Mouse (Mus musculus) lung, embryonic 16.5 days (tissue): ENCODE measurements at regions not wholly inside any gene's neighbourhood (a gene's known extent, or its start where the extent isn't known, plus 50 kb on each side); places are given as distances from the start of the nearest gene placed in this dataset.
A peak's percentile ranks its signal among the peaks of the same experiment; 100 is the strongest.

ENCODE experiments used
- ATAC-seq: fragments of 200-750 bp; cut with Nextera tagmentation; 2 replicates; pipeline ENCODE4 v1.8.0; 2017; ENCODE audit warnings: low read depth, mild to moderate bottlenecking, moderate library complexity
- H3K27ac ChIP-seq: fragments of 300-500 bp; sonication (generic); 2 replicates; pipeline ENCODE4 v1.5.1; 2014; ENCODE audit warnings: mild to moderate bottlenecking, control low read depth, low read length
- H3K27me3 ChIP-seq: fragments of 300-500 bp; sonication (generic); 2 replicates; pipeline ENCODE4 v1.6.1; 2014; ENCODE audit warnings: low read depth, low read length, mixed read lengths; ENCODE audit not compliant: control insufficient read depth, insufficient read depth
- H3K36me3 ChIP-seq: fragments of 300-500 bp; sonication (generic); 2 replicates; pipeline ENCODE4 v1.6.1; 2014; ENCODE audit warnings: low read length; ENCODE audit not compliant: control insufficient read depth, insufficient read depth
- H3K4me1 ChIP-seq: fragments of 300-500 bp; sonication (generic); replicated peaks from 2 replicates; pipeline ENCODE4 v1.6.1; 2014; ENCODE audit warnings: low read length, mixed read lengths; ENCODE audit not compliant: control insufficient read depth, insufficient read depth
- H3K4me2 ChIP-seq: fragments of 300-500 bp; sonication (generic); 2 replicates; pipeline ENCODE4 v1.6.1; 2014; ENCODE audit warnings: low read depth, low read length, control low read depth
- H3K4me3 ChIP-seq: fragments of 300-500 bp; sonication (generic); 2 replicates; pipeline ENCODE4 v1.5.1; 2014; ENCODE audit warnings: mild to moderate bottlenecking, low read length, control low read depth
- H3K9ac ChIP-seq: fragments of 300-500 bp; sonication (generic); 2 replicates; pipeline ENCODE4 v1.6.1; 2014; ENCODE audit warnings: low read length, control low read depth
- H3K9me3 ChIP-seq: fragments of 300-500 bp; sonication (generic); 2 replicates; pipeline ENCODE4 v1.6.1; 2016; ENCODE audit warnings: low read length; ENCODE audit not compliant: control insufficient read depth
- WGBS: fragments of 180-500 bp; shearing (Covaris S2); extraction: QIAGEN DNeasy Blood & Tissue Kit; methylation state at CpG from one replicate; pipeline ENCODE4 v1.1.7; 2014; 5-methylcytosine and 5-hydroxymethylcytosine counted together

DNA sequence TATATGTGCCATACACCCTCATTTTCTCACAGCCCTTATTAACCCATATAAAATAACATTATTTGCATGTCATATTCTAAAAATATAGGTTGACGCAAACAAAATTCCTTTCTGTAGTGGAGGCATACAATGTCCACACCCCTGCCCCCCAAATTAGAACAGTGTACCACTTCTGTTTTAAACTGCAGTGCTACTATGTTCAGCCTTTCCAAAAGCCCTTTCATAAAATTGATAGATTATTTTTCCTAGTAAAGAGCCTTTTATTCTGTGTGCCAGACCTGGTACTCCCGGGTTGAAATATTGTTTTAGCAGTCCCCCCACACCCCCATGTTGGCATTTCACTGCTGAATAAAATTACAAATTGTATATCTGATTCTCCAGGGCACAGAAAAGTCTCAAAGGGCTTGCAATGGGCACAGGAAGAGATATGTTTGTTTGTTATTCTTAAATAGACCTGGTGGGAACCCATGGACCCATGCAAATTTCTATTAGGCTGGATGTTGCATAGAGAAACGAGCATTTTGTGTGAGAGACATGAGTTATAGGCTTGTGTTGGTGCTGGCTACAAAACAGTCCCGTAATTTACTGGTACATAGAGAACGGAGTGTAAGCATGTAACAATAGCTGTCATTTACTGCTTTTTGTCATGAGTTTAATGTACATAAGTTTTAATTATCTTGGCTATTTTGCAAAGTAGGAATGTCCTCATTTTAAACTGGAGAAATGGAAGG, 192.4 kb upstream of the Tenm3 start:
- H3K4me1 ChIP-seq = no peaks in the 10 kb centered on the region
- no peak overlapping the region for H3K27ac ChIP-seq
- H3K4me3 ChIP-seq = no peak overlapping the region
- WGBS = 73% methylated on average over 5 of the region's 5 CpGs
- H3K36me3 ChIP-seq = no peaks in the 10 kb centered on the region
- H3K9me3 ChIP-seq = no peaks in the 10 kb centered on the region
- no peak for ATAC-seq
- no peaks in the 10 kb centered on the region for H3K27me3 ChIP-seq
- no peak overlapping the region for H3K9ac ChIP-seq
- no peak overlapping the region for H3K4me2 ChIP-seq

DNA sequence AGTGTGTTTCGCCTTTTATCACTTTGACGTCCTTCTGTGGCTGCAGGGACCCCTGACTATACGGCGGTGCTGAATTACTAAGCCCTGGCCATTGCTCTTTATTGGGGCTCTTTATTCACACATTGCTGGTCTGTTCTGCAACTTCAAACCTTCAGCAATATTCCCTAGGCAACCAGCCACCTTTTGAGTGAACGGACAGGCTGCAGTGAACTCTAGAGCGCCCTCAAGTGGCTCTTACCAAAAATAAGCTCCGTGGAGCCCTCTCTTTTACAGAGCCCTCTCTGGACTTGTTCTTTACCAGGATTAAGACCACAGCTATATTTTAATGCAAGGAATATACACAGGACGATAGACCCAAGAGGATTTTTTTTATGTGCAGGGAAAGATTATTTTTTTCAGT, 191.8 kb upstream of the Tenm3 start:
- H3K4me1 ChIP-seq = no peaks in the 10 kb centered on the region

DNA sequence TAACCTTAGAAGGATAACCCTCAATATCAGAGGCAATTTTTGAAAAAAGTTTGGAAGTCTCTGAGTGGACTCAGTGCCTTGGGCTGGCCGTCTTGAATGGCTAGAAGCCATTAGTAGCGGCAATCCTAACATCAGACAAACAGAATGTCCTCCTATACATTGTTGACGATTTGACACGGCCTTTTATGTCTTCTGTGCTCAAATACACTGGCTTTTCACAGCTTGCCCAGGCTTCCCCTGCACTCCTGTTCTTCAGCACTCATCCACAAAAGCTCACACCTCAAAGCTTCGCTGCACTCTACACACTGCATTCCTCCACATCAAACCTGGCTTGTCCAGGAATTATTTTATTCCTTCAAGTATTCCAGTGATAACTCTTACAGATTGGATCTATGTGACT, 186.5 kb upstream of the Tenm3 start:
- no peaks in the 10 kb centered on the region for H3K36me3 ChIP-seq
- 54% methylated on average over 5 of the region's 5 CpGs for WGBS
- no peak overlapping the region for H3K4me2 ChIP-seq
- no peaks in the 10 kb centered on the region for H3K4me1 ChIP-seq
- no peak overlapping the region for H3K27ac ChIP-seq
- no peaks in the 10 kb centered on the region for H3K9me3 ChIP-seq
- H3K27me3 ChIP-seq = no peaks in the 10 kb centered on the region
- no peak overlapping the region for H3K4me3 ChIP-seq
- ATAC-seq = no peak
- no peak overlapping the region for H3K9ac ChIP-seq

More for the DNA sequence above, 191.8 kb upstream of the Tenm3 start:
- no peaks in the 10 kb centered on the region for H3K27me3 ChIP-seq
- H3K27ac ChIP-seq = no peak overlapping the region
- no peaks in the 10 kb centered on the region for H3K36me3 ChIP-seq
- 39% methylated on average over 8 of the region's 8 CpGs for WGBS
- no peaks in the 10 kb centered on the region for H3K9me3 ChIP-seq
- ATAC-seq = no peak
- H3K4me3 ChIP-seq = no peak overlapping the region
- no peak overlapping the region for H3K9ac ChIP-seq
- no peak overlapping the region for H3K4me2 ChIP-seq

DNA sequence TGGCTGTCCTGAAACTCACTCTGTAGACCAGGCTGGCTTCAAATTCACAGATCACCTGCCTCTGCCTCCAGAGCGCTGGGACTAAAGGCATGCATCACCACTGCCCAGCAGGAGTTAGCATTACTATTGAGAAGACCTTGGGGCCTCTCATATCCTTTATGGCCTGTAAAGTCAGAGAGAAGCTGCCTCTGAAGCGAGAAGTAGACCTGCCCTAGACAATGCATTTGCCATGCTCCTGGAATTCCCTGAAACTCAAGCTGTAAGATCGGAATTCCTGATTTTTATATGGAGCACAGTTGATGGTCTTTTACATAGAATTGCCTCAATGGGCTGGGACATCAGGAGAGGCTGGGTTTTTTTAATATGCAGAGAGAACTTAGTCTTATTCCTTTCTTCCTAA, 174.0 kb upstream of the Tenm3 start:
- Histone ChIP-seq H3K4me1 (no peaks in the 10 kb centered on the region; the same call in 1 of the 2 replicates), H3K27ac (no peak overlapping the region), H3K9me3 (no peaks in the 10 kb centered on the region), H3K4me2 (no peak overlapping the region), H3K4me3 (no peak overlapping the region), H3K9ac (no peak overlapping the region), H3K27me3 (no peaks in the 10 kb centered on the region), H3K36me3 (no peaks in the 10 kb centered on the region)
- ATAC-seq = no peak
- WGBS = 88% methylated on average over 3 of the region's 3 CpGs

DNA sequence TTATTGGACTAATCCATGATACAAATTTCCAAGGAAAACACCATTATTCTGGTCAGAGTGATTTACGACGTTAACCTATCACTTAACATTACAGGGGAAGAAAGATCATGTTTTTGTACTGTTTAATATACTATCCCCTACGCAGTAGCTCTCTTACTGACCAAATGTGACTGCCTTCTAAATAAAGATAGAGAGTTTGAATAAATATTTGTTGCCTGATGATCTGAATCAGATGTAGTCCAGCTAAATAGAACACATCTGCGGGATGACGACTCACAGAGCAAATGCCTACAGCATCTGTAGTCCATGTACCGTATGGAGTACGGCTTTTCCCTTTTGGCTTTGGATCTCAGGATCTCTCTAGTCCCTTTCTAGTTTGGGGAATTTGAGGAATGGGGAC, 171.9 kb upstream of the Tenm3 start:
- 59% methylated on average over 7 of the region's 7 CpGs for WGBS
- Histone ChIP-seq H3K36me3 (no peaks in the 10 kb centered on the region), H3K4me1 (no peaks in the 10 kb centered on the region; the same call in 1 of the 2 replicates), H3K9me3 (no peaks in the 10 kb centered on the region), H3K27ac (no peak overlapping the region), H3K9ac (no peak overlapping the region), H3K4me3 (no peak overlapping the region), H3K4me2 (no peak overlapping the region), H3K27me3 (no peaks in the 10 kb centered on the region)
- ATAC-seq = peak; percentile 54

- no peak overlapping the region for H3K9ac ChIP-seq
- no peaks in the 10 kb centered on the region for H3K36me3 ChIP-seq
- H3K27me3 ChIP-seq = no peaks in the 10 kb centered on the region
- WGBS = 30% methylated on average over 8 of the region's 8 CpGs
- H3K27ac ChIP-seq = no peak overlapping the region
- no peak overlapping the region for H3K4me2 ChIP-seq
- no peaks in the 10 kb centered on the region; the same call in 1 of the 2 replicates for H3K4me1 ChIP-seq
- no peaks in the 10 kb centered on the region for H3K9me3 ChIP-seq
- peak; percentile 61; the same call in 1 of the 2 replicates for ATAC-seq
- H3K4me3 ChIP-seq = no peak overlapping the region
Observed at GRCm38 (mm10) chr8:49015200-49015599, 171.4 kb upstream of the Tenm3 start.

DNA sequence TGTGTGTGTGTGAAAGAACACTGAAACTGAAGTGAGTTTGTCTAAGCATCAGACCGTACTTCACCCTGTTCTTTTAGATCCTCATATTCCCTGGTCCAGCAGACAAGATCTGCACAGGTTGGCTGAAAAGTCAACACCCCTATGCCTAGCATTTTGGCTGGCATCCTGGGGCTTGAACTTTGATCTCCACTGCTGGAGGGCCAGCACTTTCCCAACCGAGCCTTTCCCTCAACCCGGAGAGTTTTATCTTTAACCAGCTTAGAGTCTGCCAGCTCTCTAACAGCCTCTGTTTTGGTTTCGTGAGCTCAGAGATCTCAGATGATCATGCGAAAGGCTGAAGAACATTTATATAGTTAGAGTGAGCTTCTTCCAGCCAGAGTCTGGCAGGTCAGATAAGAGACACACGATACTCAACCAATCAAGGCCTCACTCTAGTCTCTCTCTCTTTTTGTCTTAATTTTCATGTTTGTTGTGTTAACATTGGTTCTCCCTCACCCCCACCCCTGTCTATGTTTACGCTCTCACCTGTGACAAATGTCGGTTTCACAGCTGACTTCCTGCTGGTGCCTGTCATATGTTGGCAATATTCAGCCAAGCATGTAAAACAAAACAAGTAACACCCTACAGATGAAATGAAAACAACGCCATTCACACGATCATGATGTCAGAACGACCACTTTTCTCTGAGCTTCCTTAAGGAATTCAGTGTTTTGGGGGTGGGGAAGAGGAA, 162.7 kb upstream of the Tenm3 start:
- Histone ChIP-seq H3K4me3 (no peak overlapping the region), H3K4me2 (no peak overlapping the region), H3K27me3 (no peaks in the 10 kb centered on the region), H3K9ac (no peak overlapping the region), H3K9me3 (no peaks in the 10 kb centered on the region), H3K27ac (no peak overlapping the region), H3K36me3 (no peaks in the 10 kb centered on the region), H3K4me1 (no peaks in the 10 kb centered on the region)
- WGBS = 42% methylated on average over 11 of the region's 11 CpGs
- ATAC-seq = no peak

DNA sequence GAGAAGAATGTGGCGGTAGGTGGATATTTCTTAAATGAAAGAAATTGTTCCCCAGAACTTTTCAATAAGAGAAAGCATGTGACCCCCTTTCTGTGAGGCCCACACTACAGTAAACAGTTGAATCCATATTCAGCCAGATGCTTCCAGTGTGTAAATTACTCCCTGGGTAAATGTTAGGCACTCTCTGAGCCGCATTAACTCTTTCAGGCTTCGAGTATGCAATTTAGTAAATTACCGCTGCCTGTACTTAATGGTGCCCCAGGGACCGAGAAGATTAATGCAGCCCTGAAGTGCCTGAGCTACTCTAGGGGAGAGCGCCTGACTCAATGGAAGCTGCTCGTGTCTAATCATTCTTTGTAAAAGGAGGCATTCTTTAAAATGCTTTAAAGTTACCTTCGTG, 137.9 kb upstream of the Tenm3 start:
- Histone ChIP-seq H3K4me1 (no peaks in the 10 kb centered on the region), H3K4me3 (no peak overlapping the region), H3K4me2 (no peak overlapping the region), H3K27ac (no peak overlapping the region), H3K27me3 (no peaks in the 10 kb centered on the region), H3K9ac (no peak overlapping the region), H3K9me3 (no peaks in the 10 kb centered on the region), H3K36me3 (no peaks in the 10 kb centered on the region)
- 75% methylated on average over 8 of the region's 8 CpGs for WGBS
- ATAC-seq = no peak

DNA sequence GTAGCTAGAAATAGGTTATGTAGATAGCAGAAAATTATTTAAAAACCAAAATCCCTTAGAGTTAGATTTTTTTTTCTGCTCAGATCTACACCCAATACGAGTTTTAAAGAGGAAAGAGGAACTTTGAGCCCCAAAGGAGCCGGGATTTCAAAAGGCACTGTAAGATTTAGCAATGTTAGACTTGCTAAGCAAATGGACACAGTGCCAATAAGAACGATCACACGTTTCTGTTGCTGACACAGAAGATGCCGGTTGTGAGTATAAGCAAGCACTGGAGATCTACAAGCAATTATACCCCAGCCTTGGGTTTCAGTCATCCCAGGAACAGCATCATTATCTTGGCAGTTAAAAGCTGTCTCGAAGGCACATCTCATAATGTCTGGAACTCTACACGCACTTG, 137.0 kb upstream of the Tenm3 start:
- no peaks in the 10 kb centered on the region for H3K4me1 ChIP-seq
- 79% methylated on average over 7 of the region's 7 CpGs for WGBS
- H3K9me3 ChIP-seq = no peaks in the 10 kb centered on the region
- no peak overlapping the region for H3K4me2 ChIP-seq
- no peak overlapping the region for H3K4me3 ChIP-seq
- H3K27me3 ChIP-seq = no peaks in the 10 kb centered on the region
- no peaks in the 10 kb centered on the region for H3K36me3 ChIP-seq
- H3K9ac ChIP-seq = no peak overlapping the region
- no peak for ATAC-seq
- no peak overlapping the region for H3K27ac ChIP-seq
